Mouse (Mus musculus): Measurements from ENCODE around the gene Itm2c.

The Itm2c gene

DNA sequence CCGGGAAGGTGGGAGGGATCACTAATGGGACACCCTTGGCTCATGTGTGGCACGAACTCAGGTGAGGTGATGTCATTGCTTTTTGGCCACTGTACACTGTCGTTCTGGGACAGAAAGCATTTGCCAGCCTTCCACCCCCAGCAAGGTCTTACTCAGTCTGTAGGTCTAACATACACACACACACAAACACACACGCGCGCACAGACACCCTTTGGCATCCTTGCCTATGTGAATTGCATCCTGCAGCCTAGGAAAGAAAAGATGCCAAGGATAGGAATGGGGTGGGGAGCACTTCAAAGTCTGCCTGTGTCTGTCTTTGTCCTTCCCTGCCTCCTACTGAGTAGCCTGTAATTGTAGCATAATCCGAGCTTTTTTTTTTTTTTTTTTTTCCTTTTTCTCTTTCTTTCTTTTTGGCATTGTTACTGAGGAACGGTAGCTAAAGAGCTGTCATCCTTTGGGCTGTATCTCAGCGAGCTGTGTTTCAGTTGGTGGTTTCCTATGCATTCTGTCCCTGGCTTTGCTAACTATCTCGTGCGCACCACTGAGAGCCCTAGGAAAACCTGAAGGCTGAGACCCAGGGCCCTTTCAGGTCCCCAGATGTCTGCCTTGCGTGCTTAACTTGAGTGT is 4.8 kb downstream of the Itm2c start:
- CTCF ChIA-PET: no interaction called here

DNA sequence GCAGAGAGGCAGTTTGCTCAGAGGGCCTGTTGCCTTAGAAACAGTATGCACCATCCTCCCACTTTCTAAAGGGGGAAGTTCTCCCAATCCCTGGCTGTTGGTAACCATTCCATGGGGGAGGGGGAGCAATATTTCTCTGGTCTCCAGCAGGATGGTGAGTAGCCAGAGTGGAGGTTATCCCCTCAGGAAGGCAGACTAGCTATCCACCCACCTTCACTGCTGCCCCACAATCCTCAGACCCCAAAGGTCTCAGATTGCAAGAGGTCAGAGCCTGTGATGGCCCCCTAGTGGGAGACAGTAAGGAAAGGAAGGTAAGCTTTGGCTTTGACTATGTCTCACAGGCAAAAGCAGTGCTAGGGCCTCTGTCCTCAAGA is 5.3 kb downstream of the Itm2c start:
- CTCF ChIA-PET: no interaction called here

DNA sequence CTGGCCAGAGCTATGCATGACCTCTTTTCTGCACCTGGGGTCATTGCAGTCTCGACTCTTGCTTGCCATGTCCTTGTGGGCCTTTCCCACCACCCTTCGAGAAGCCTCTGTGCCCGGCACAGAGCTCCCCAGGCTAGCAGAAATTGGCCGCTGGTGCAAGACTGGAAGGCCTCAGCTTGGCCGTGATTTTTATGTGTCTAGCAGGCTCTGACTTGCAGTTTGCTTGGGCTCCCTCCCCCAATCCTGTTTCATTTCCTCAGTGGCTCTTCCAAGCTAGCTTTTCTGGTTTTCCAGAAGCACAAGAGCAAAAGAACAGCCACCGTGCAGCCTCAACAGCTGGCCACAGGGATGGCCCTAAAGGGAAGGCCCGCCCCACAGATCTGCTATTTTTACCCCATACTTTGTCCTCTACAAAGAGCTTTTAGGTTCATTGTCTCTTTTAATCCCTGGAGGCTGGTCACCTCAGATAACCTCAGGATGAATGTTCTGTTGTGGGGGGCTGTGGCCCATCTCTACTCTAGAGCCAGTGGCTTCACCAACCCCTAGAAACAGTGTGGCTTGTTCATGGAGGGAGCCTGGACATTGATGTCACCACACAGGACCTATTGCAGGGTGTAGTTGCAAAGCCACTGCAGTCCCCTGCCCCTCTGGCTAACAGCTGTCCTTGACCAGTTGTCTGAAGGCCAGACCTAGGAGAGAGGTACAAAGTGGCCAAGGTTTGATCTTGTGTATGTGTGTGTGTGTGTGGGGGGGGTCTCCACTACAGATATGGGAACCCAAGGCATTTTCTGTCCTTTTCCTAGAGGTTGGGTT is 6.6 kb downstream of the Itm2c start:
- CTCF ChIA-PET: no interaction called here

DNA sequence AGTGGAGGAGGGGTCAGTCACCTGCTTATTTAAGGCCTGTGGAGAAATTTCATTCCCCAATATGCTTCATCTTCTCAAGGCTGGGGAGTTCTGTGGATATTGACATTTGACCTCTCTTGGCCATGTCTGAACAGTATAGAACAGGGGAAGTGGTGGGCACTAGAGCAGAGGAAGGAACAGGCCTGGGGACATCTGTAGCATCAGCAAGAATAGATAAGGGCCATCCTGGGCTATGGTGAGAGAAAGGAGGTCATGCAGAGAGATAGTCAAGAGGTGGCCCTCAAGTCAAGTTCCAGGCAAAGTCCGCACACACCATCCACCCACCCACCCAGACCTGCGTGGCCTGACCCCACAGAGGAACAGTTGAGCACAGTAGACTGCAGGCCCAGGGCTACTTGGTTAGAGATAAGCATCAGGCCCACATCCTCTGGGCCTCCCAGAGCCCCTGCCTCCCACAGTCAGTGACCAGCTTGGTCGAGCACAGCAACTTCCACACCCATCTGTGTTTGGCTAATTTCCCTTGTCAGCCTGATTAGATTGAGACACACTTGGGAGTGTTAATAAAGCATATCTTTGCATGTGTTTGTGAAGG is 7.5 kb downstream of the Itm2c start:
- CTCF ChIA-PET: no interaction called here

DNA sequence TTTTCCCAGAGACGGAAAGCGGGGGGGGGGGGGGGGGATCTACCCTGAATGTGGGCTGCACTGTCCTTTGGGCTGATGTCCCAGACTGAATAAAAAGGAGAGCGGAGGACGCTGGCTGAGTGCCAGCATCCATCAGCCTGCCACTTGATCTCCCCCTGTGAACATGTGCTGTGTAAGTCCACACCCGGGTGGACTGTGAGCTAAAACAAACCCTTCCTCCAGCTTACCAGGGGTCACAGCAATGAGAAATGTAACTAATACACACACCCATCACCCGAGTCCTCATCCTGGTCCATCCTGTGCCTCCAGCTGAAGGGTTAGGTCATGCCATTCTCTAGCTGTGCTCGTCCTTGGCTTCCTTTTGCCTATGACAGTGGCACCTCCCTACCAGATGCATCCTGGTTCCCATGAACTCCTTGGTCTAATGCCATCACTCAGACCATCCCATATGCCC is 8.1 kb downstream of the Itm2c start:
- CTCF ChIA-PET: no interaction called here

DNA sequence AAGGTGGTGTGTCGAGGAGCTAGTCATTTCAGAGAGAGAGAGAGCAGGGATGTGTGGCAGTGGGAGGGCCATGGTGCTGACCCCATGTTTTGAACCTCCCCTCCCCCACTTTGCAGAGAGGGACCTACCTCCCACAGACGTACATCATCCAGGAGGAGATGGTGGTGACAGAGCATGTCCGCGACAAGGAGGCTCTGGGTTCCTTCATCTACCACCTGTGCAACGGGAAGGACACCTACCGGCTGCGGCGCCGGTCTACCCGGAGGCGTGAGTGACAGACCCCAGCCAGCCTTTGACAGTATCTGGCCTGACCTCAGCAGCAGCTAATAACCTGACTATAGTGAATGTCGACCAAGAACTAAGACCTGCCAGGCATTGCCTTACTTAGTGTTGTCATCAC is 12.8 kb downstream of the Itm2c start:
- CTCF ChIA-PET: no interaction called here

DNA sequence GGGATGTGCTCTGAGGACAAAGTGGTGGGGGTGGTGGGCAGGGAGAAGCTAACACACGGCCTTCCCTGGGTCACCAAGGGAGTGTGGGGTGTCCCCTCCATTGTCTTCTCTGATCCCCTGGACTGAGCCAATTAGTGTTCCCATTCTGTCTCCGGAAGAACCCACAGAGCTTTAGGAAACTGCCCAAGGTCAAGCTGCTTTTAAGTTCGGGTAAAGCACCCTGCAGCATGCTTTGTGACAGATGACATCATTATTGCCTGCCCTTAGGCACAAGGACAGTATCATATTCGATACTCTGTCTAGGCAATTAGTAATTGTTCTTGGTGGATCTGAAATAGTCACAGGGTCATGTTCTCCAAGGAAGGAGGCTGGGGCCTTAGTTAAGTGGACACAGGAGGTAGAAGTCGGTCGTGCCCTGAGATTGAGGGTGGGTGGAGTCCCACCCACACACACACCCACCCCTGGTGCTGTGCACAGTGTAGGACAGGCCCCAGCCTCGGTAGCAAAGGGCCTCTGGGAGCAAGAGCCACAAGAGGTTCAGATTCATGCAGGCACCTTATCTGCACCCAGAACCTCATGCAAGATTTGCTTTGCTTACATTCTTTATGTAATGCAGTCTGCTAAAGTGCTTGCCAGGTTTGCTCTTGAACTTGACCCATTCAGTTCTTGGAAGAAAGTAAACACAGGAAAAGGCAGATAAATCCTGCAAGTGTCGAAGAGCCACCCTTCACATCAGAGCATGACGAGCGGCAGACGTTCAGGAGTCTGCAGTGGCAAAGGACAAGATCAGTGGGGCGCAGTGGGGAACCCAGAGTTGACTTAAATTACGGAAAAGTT is 14.9 kb downstream of the Itm2c start:
- CTCF ChIA-PET: no interaction called here

DNA sequence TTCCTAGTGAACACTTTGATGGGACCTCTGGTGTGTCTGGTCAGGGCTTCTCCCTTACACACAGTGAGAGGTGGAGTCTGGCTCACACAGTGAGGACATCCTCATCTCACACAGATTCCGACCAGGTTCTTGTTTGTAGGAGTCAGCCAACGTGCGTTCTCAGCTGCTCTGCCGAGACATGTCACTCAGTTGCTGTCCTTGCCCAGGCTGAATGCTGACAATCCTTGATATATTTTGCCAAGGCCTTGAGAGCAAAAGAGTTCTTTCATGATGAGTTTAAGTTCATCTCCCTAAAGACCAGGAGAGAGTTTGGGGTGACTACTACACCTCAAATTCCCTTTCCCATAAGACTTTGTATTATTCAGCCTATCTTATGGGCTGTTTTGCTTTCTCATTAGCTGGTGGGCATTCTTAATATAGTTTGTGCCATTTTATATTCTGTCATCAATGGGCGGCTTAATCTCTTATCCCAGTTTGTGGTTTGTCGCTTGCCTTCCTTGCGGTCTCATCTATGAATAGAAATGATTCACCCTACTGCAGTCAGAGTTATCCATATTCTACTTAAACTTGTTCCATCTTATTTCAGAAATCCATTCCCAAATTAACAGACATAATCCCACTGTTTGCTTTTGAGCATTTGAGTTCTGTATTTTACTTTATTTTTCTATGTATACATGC is 19.1 kb downstream of the Itm2c start:
- CTCF ChIA-PET: no interaction called here

DNA sequence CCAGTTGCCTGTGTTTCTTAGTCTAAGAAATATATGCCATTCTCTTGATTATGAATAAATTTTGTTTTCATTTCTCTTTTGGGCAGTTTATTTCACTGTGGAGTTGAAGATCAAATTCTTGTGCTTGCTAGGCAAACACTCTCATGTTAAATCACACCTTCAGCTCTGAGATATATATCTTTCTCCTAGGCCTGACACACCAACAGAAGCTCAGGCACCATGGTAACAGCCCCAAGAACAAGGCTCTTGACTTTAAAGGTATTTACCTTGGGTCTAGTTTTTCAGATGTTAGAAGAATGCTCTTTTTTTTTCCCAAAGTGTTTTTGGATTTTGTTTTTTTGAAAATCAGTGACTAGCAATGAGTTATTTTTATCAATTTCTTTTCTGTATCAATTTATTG is 21.8 kb downstream of the Itm2c start:
- CTCF ChIA-PET: no interaction called here

DNA sequence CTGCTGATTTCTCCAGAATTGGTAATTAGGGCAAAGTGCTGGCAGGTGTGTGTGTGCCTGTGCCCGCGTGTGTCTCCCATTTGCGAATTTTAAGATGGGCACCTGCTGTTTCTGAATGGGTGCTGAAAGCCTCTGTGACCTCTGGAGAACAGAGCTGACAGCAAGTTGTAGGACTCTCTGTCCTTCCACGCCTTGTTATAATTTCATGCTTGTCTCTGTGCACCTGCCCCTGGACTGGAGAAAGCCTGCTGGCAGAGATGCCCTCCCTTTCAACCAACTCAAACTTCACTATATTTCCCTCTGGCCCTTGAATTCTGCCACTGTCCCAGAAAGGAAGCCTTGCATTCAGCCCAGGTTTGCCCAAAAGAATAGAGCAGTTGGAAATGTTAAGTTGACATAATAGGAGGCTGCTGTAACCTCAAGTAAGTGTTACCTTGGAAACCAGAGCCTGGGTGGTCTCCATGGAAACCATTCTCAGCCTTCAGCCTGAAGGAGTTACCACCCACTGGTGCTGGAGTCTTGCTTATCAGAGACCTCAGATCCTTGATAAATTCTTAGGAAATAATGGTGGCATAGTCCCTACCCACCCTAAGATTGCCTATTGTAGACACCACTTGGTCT is 22.9 kb downstream of the Itm2c start:
- CTCF ChIA-PET: interaction anchor here (0.5 kb wide), 1 partner anchor 31 kb away, joined by 3 read pairs; no protein-coding TSS in a partner anchor

DNA sequence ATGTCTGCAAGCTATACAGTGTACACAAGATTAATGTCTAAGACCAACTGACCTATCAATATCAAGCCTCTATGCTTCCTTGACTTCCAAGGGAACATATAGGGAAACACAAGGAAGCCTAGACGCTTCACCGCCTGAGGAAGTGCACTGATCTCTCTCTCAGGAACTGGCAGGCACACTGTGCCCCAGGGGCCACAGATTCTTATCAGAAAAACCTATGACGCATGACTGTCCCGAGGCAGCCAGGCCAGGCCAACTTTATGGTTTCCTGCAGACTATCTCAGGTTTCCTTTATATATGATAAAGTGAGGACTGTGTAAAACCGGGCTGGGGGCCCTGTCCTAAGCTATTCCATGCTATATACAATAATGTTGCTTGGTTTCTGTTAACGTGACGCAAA is 25.5 kb downstream of the Itm2c start:
- CTCF ChIA-PET: no interaction called here

DNA sequence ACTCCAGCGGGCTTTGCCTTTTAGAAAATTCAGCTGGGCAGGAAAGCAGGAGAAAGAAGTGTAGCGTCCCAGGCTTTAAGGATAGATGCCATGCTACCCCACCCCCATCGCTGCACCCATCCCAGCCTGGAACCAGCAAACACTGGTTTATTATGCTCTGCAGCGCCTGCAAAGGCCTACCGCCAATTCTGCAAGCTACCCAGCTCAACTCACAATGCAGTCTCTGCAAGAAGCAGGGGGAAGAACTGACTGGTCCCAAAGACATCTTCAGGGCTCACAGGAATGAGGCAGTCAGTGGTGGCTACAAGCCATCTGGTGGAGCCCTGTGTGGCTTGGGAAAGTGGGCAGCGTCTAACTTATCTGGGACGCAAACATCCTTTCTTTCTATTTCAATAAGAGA is 27.6 kb downstream of the Itm2c start:
- CTCF ChIA-PET: no interaction called here

DNA sequence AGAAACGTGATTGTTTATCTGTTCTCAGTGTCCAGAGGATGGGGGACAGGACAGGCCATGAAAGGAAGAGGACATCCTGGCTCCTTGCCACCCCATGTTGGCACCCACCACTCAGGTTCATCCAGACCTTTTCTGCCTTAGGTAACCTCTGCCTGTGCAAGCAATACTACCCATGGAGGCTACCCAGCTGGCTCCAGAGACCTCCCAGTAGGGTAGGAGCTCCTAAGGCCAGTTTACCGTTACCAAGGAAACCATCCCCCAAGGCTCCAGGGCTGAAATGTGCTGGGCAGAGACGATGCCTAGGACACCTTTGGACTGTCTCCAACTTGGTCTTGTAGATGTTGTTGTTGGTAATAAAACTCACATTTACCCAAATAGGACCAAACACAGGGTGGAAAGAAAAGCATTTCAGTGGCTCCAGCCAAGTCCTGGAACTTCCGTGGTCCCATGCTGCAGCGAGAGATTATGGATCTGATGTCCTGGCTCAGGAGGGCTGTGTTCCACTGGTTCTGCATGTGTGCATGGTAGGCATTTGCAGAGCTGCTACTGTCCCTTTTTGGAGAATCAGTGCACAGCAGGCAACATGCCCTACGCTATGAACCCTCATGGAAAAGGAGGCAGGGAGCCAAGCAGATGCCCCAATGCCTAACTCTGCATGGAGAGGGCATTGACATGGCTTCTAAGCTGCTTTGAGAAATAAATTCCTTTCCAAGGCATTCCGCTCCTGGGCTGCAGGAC is 28.2 kb downstream of the Itm2c start:
- CTCF ChIA-PET: no interaction called here

DNA sequence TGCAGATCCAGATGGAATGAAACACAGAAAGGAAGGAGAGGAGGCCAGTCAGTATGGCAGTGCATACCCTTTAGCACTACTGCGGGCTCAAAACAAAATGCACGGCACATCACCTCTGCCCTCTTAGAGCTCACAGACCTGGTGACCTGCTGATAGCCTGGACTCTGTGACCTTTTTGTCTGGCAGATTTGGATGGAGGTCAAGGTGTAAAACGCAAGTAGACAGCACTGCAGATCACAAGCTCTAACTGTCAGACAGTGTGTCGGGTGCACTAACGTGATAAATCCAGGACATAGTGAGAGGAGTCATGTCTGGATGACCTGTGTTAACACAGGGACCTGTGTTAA is 28.8 kb downstream of the Itm2c start:
- CTCF ChIA-PET: interaction anchor here (0.7 kb wide), 1 partner anchor 21 kb away, joined by 3 read pairs; no protein-coding TSS in a partner anchor

DNA sequence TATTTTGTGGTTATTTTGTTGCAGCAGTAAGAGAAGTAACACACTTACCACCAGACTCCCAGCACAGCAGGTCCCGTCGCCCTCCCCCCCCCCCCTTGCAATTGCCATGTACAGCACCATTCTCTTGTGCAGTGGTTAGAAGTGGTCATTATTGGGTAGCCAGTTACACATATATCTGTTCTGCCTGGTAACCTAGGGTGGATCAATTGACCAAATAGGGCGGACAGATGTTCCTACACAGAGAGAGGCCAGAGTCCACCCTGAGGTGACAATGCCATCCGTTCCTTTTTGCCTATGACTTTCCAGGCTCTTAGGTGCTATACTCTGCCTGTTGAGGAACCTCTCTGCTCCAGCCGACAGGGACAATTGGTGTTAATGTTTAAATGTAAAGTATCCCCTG is 31.1 kb downstream of the Itm2c start:
- CTCF ChIA-PET: no interaction called here

DNA sequence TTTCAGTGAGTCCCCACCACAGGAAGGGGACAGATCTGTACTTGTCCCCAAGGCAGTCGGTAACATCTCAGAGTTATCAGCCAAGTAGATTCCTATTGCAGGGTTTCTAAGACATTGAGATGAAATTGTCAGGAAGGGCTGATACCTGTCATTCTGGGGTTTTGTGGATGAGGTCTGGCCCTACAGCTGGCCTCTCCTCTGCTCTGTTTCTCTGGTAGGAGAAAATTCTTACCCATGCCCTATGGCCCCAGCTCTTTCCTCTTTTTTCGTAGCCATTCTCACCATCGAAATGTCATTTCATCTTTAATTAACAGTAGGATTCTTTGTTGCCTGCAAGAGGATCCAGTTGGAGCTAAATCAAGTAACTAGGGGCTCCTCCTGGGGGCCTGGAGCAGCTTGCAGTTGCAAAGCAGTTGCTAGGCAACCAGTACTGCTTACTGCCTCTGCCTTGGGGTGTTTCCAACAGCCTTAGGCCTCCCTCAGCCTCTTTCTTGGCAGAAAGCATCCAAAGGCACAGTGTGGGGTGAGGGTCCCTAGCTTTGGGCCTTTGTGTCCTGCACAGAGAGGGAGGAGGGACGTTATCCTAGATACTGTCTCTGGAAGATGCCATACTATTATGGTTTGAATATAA is 34.1 kb downstream of the Itm2c start, which contains the start of gene 4933407L21Rik:
4933407L21Rik (plus strand) TSS at position 427 of the 631 bp plus-strand sequence.
- CTCF ChIA-PET: no interaction called here

DNA sequence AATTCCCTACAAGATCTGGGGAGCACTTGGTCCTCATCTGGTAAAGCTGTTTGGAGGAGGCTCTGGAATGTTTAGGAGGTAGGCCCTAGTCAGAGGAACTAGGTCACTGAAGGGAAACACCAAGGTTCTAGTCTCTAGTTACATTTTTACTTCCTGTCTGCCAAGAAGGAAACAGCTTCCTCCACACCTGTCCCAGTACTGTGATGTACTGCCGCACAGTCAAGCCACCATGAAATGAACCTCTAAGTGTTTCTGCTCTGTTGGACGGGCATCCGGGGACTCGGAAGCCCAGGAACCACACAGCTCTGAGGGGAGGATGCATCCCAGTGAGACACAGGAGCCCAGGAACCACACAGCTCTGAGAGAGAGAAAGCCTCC is 34.6 kb downstream of the Itm2c start:
- CTCF ChIA-PET: no interaction called here

DNA sequence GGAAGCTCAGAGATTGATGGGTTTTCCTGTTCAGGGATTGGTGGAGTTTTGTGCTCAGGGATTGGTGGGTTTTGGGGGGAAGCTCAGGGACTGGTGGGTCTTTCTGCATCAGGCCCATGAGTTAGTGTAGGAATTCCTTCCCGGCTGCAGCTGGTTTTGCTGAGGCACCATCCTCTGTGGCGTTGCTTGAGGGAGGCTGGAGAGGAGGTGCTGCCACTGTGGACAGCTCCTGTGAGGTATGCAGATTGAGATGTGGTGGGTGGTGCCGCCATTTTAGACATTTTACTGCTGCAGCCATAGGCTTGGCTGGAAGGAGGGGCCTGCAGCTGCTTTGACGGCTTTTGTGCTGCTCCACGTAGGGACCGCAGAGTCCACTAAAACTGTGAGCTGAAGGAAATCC is 35.3 kb downstream of the Itm2c start:
- CTCF ChIA-PET: no interaction called here

DNA sequence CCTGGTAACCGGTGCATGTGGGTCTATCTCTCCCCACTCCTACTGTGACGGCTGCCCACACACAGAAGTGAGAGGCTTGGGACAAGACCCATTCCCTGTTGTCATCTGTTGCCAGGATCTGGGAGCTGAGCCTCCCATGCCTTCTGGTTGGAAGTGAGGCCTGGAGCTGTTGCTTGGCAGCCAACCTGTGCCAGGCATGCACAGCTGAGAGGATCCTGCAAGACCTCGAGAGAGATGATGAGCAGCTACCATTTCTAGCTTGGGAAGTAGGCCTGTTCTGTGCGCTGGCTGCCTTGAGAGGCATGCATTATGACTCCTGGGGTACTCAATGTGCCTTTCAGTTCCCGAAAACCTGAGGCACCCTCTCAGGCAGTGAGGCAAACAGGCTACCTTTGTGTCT is 37.1 kb downstream of the Itm2c start:
- CTCF ChIA-PET: no interaction called here

DNA sequence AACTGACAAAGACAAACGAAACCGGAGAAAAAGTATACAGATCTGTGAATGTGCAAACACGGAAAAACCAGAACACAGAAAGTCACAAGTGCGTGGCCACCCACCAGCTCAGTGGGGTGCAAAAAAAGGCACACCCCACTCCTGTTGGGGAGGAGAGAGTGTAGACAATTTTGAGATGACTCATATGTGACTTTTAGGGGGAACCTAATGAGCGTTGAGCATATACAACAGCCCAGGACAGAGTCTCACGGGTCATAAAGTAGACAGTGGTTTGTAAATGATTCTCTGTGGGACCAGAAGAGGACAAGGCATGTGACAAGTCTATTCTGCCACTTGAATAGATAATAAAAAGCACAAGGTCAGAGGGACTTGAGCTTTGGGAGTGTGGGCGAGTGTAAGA is 39.1 kb downstream of the Itm2c start:
- CTCF ChIA-PET: no interaction called here

All from spleen, embryonic (tissue).